Mouse (Mus musculus) hindbrain, embryonic 13.5 days (tissue): ENCODE data around the gene Slc27a5. TPM values are rescaled to one million over a fixed set of nuclear protein-coding genes. Genes with fewer than 3 reads are reported as not detected.

Source experiments
- ATAC-seq: fragments of 200-750 bp; cut with Nextera tagmentation; 2 replicates; pipeline ENCODE4 v1.8.0; 2017; ENCODE audit warnings: moderate TSS enrichment; ENCODE audit not compliant: low FRiP score
- H3K27ac ChIP-seq: fragments of 300-500 bp; sonication (generic); 2 replicates; pipeline ENCODE4 v1.5.1; 2015; ENCODE audit warnings: inconsistent platforms, mild to moderate bottlenecking, moderate library complexity
- H3K27me3 ChIP-seq: fragments of 300-500 bp; sonication (generic); 2 replicates; pipeline ENCODE4 v1.6.1; 2015; ENCODE audit warnings: mild to moderate bottlenecking, inconsistent platforms
- H3K36me3 ChIP-seq: fragments of 300-500 bp; sonication (generic); 2 replicates; pipeline ENCODE4 v1.6.1; 2015; ENCODE audit warnings: mild to moderate bottlenecking, inconsistent platforms
- H3K4me1 ChIP-seq: fragments of 300-500 bp; sonication (generic); replicated peaks from 2 replicates; pipeline ENCODE4 v1.6.1; 2015; ENCODE audit warnings: inconsistent platforms
- H3K4me2 ChIP-seq: fragments of 300-500 bp; sonication (generic); 2 replicates; pipeline ENCODE4 v1.6.1; 2015; ENCODE audit warnings: inconsistent platforms, mild to moderate bottlenecking, moderate library complexity
- H3K4me3 ChIP-seq: fragments of 300-500 bp; sonication (generic); 2 replicates; pipeline ENCODE4 v1.5.1; 2015; ENCODE audit warnings: mild to moderate bottlenecking, inconsistent platforms
- H3K9ac ChIP-seq: fragments of 300-500 bp; sonication (generic); 2 replicates; pipeline ENCODE4 v1.6.1; 2015; ENCODE audit warnings: mild to moderate bottlenecking, inconsistent platforms
- H3K9me3 ChIP-seq: fragments of 300-500 bp; sonication (generic); 2 replicates; pipeline ENCODE4 v1.6.1; 2016; ENCODE audit warnings: inconsistent platforms
- WGBS: fragments of 180-500 bp; shearing (Covaris S2); methylation state at CpG from one replicate; pipeline ENCODE4 v1.1.7; 2015; 5-methylcytosine and 5-hydroxymethylcytosine counted together
- polyA plus RNA-seq: library from polyadenylated mRNA; unstranded; fragments of >200 nt; fragmentation: Nextera tagmentation; extraction: Ambion mirVana; gene quantifications from 2 replicates; pipeline ENCODE4 v1.2.1, GENCODE M21; 2015

The Slc27a5 gene
- polyA plus RNA-seq, 1 experiment from 2014 or later: 0.44 TPM

GRCm38 (mm10) chr7:13022773-13023535, 25.0 kb upstream of the Slc27a5 start:
- H3K9me3 ChIP-seq: no peaks in the 10 kb centered on the region
- ATAC-seq: peak; percentile 52

DNA sequence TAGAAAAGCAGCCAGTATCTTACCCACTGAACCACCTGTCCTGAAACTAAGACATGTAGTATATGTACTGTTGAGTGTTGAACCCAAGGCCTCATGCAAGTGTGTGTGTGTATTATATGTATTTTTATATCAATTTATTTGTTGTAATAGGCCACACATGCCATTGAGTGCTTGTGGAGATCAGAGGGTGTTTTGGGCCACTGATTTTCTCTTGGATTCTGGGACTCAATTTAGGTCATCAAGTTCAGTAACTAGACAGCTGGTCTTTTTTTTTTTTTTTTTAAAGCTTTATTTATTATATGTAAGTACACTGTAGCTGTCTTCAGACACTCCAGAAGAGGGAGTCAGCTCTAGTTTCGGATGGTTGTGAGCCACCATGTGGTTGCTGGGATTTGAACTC, 17.2 kb upstream of the Slc27a5 start:
- H3K4me3 ChIP-seq: no peak overlapping the region
- WGBS: 84% methylated on average over 1 of the region's 1 CpGs
- 0 out of 2 replicates have a peak, but pooled peaks cover 4% of the 10 kb centered on the region for H3K27me3 ChIP-seq
- no peaks in the 10 kb centered on the region for H3K9me3 ChIP-seq
- peaks cover 6% of the 10 kb centered on the region for H3K4me1 ChIP-seq
- no peak overlapping the region for H3K27ac ChIP-seq
- H3K9ac ChIP-seq: no peak overlapping the region
- H3K36me3 ChIP-seq: no peaks in the 10 kb centered on the region
- H3K4me2 ChIP-seq: no peak overlapping the region
- ATAC-seq: no peak

More at GRCm38 (mm10) chr7:13022773-13023535, 25.0 kb upstream of the Slc27a5 start:
- Histone ChIP-seq H3K4me2 (peak overlapping the region; percentile 98), H3K27ac (peak overlapping the region; percentile 100), H3K27me3 (no peaks in the 10 kb centered on the region), H3K4me3 (peak overlapping the region; percentile 87), H3K4me1 (peaks cover 37% of the 10 kb centered on the region), H3K36me3 (peaks cover 23% of the 10 kb centered on the region), H3K9ac (peak overlapping the region; percentile 98)
- WGBS: 2% methylated on average over 31 of the region's 31 CpGs

DNA sequence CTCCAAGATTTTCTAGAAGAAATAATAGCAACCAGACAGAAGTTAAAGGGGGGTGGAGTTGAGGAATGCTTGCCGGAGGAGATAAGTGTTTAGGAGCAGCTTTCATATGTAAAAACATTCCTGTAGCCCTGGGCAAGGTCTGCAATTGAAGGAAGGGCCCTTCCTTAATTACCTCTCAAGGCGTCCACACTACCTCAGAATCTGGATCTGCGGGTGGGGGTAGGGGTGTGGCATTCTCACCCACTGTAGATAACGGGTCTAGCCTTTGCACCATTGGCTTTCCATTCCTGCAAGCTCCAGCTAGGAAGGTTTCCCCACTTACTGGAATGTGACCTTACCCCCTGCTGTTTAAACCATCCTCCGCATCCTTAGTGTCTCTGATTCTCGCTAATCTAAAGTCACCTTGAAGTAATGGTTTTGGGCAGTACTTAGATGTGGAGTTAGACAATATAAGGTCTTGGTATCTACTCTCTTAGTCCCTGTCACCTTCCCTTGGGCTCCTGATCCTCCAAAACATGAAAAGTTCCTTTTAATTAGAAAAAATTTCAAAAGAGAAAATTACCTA, 16.4 kb upstream of the Slc27a5 start:
- ATAC-seq: no peak
- 36% methylated on average over 6 of the region's 6 CpGs for WGBS

GRCm38 (mm10) chr7:13013671-13014070, 15.7 kb upstream of the Slc27a5 start:
- no peak for ATAC-seq
- no peak overlapping the region for H3K9ac ChIP-seq
- 65% methylated on average over 4 of the region's 4 CpGs for WGBS

More for the DNA sequence above, 16.4 kb upstream of the Slc27a5 start:
- Histone ChIP-seq H3K4me2 (no peak overlapping the region), H3K27ac (no peak overlapping the region), H3K27me3 (0 out of 2 replicates have a peak, but pooled peaks cover 4% of the 10 kb centered on the region), H3K36me3 (no peaks in the 10 kb centered on the region), H3K9ac (no peak overlapping the region), H3K9me3 (no peaks in the 10 kb centered on the region), H3K4me3 (no peak overlapping the region), H3K4me1 (peaks cover 7% of the 10 kb centered on the region)

GRCm38 (mm10) chr7:13010005-13010908, 12.3 kb upstream of the Slc27a5 start, which contains the start of gene Zbtb45:
Gene Zbtb45 (minus strand): TSS chr7:13010034.
- Histone ChIP-seq H3K27ac (peak within 1 kb of the TSS; percentile 95), H3K27me3 (peaks cover 16% of the 10 kb centered on the region), H3K4me3 (peak within 1 kb of the TSS; percentile 69), H3K9me3 (no peaks in the 10 kb centered on the region), H3K4me2 (peak within 1 kb of the TSS; percentile 74), H3K9ac (peak within 1 kb of the TSS; percentile 84), H3K36me3 (peaks cover 27% of the 10 kb centered on the region), H3K4me1 (peaks cover 39% of the 10 kb centered on the region)
- ATAC-seq: no peak
- WGBS: 7% methylated on average over 26 of the region's 26 CpGs

More at GRCm38 (mm10) chr7:13013671-13014070, 15.7 kb upstream of the Slc27a5 start:
- Histone ChIP-seq H3K27me3 (0 out of 2 replicates have a peak, but pooled peaks cover 4% of the 10 kb centered on the region), H3K4me1 (peaks cover 11% of the 10 kb centered on the region), H3K4me2 (no peak overlapping the region), H3K36me3 (no peaks in the 10 kb centered on the region), H3K9me3 (no peaks in the 10 kb centered on the region), H3K4me3 (no peak overlapping the region), H3K27ac (no peak overlapping the region)

- H3K4me3 ChIP-seq: peak overlapping the region; percentile 69
- WGBS: under 1% methylated on average over 42 of the region's 42 CpGs
- ATAC-seq: peak; percentile 90
These were observed 11.4 kb upstream of the Slc27a5 start for GRCm38 (mm10) chr7:13009143-13010004.

GRCm38 (mm10) chr7:13007341-13008092, 9.5 kb upstream of the Slc27a5 start:
- 38% methylated on average over 56 of the region's 57 CpGs for WGBS
- ATAC-seq: no peak
- peak overlapping the region; percentile 84 for H3K9ac ChIP-seq
- H3K27ac ChIP-seq: no peak overlapping the region
- H3K9me3 ChIP-seq: no peaks in the 10 kb centered on the region
- peak overlapping the region; percentile 74 for H3K4me2 ChIP-seq
- H3K27me3 ChIP-seq: peaks cover 11% of the 10 kb centered on the region
- H3K4me3 ChIP-seq: peak overlapping the region; percentile 69
- peaks cover 39% of the 10 kb centered on the region for H3K36me3 ChIP-seq
- H3K4me1 ChIP-seq: peaks cover 39% of the 10 kb centered on the region

More at GRCm38 (mm10) chr7:13009143-13010004, 11.4 kb upstream of the Slc27a5 start:
- Histone ChIP-seq H3K27me3 (peaks cover 16% of the 10 kb centered on the region), H3K9me3 (no peaks in the 10 kb centered on the region), H3K27ac (peak overlapping the region; percentile 95), H3K4me2 (peak overlapping the region; percentile 74), H3K4me1 (peaks cover 39% of the 10 kb centered on the region), H3K36me3 (peaks cover 35% of the 10 kb centered on the region), H3K9ac (peak overlapping the region; percentile 84)

DNA sequence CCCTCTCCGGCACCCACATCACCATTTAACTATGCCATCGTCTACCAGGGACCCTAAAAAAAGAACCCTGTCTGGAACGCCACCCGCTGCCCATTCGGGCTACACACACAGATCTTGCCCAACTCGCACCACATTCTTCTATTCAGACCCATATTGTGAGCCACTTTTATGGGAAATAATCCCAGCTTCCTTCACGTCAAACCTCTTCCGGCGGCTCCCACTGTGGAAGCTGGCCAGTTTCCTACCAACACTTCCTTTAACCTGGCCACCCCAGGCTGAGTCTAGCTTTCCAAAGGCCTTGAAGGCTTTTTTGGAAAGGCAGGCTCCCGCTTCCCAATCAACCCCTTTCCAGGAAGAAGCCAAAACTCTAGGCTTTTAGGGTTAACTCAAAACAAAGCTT, 8.5 kb upstream of the Slc27a5 start:
- H3K36me3 ChIP-seq: peaks cover 39% of the 10 kb centered on the region
- WGBS: 89% methylated on average over 10 of the region's 10 CpGs
- H3K9ac ChIP-seq: peak overlapping the region; percentile 35
- H3K4me2 ChIP-seq: no peak overlapping the region
- H3K27me3 ChIP-seq: peaks cover 11% of the 10 kb centered on the region
- no peaks in the 10 kb centered on the region for H3K9me3 ChIP-seq
- H3K4me1 ChIP-seq: peaks cover 39% of the 10 kb centered on the region
- ATAC-seq: no peak
- no peak overlapping the region for H3K27ac ChIP-seq
- H3K4me3 ChIP-seq: no peak overlapping the region

DNA sequence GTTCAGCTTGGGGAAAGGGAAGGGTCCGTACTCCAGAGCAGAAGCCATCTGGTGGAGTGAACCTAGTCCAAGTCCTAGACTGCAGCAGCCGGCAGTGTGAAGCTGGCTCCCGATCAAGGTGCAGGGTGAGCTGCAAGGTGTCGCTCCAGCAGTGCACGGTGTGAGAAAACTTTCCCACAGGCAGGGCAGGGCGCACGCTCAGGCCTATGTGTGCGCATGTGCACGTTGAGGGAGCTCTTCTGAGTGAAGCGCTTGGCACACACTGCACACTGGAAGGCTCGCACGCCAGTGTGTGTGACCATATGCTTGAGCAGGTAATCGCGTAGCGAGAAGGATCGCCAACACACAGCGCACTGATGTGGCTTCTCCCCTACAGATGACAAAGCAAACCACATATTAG, 8.0 kb upstream of the Slc27a5 start:
- 88% methylated on average over 17 of the region's 17 CpGs for WGBS
- no peak overlapping the region for H3K27ac ChIP-seq
- H3K4me3 ChIP-seq: no peak overlapping the region
- H3K27me3 ChIP-seq: peaks cover 11% of the 10 kb centered on the region
- no peak for ATAC-seq
- H3K9ac ChIP-seq: peak overlapping the region; percentile 35; the same call in 1 of the 2 replicates
- H3K9me3 ChIP-seq: no peaks in the 10 kb centered on the region
- H3K4me2 ChIP-seq: no peak overlapping the region
- H3K4me1 ChIP-seq: peaks cover 39% of the 10 kb centered on the region
- peaks cover 39% of the 10 kb centered on the region for H3K36me3 ChIP-seq

- ATAC-seq: no peak
These were observed 5.4 kb upstream of the Slc27a5 start for GRCm38 (mm10) chr7:13003380-13003779.

GRCm38 (mm10) chr7:13001584-13001983, 3.6 kb upstream of the Slc27a5 start:
- no peak overlapping the region for H3K9ac ChIP-seq
- H3K27ac ChIP-seq: no peak overlapping the region
- H3K4me1 ChIP-seq: peaks cover 7% of the 10 kb centered on the region
- no peaks in the 10 kb centered on the region for H3K27me3 ChIP-seq
- peaks cover 24% of the 10 kb centered on the region for H3K36me3 ChIP-seq
- ATAC-seq: no peak
- WGBS: 75% methylated on average over 1 of the region's 1 CpGs
- no peaks in the 10 kb centered on the region for H3K9me3 ChIP-seq
- no peak overlapping the region for H3K4me3 ChIP-seq
- no peak overlapping the region for H3K4me2 ChIP-seq

More at GRCm38 (mm10) chr7:13003380-13003779, 5.4 kb upstream of the Slc27a5 start:
- peaks cover 11% of the 10 kb centered on the region for H3K27me3 ChIP-seq
- H3K9ac ChIP-seq: no peak overlapping the region
- 73% methylated on average over 5 of the region's 5 CpGs for WGBS
- H3K36me3 ChIP-seq: peaks cover 39% of the 10 kb centered on the region
- H3K4me1 ChIP-seq: peaks cover 25% of the 10 kb centered on the region
- H3K27ac ChIP-seq: no peak overlapping the region
- H3K4me3 ChIP-seq: no peak overlapping the region
- H3K9me3 ChIP-seq: no peaks in the 10 kb centered on the region
- H3K4me2 ChIP-seq: no peak overlapping the region
